21 mouse cellular contexts compared by ENCODE assay signal in genomic region chr19:57201090-57201483, GRCm38 (mm10).
DNase-seq lines count a peak whose midpoint lies in the region; ATAC-seq lines count a peak whose summit lies in the region.
"Had no signal": no experiment of that assay in that cellular context is flagged by ENCODE, and none has a peak within 500 bp of the region (broad histone marks: within the 10 kb centered on the region; RNA-seq: fewer than 3 reads in every experiment).

No protein-coding gene starts in this region.

- no peak overlapping the region; the same call in 1 of the 2 replicates for H3K27ac ChIP-seq in heart, embryonic 11.5 days (ENCODE audit: low read depth, low read length)
- H3K27ac ChIP-seq: embryonic facial prominence, embryonic 15.5 days; forebrain, embryonic 10.5 days; hindbrain, embryonic 15.5 days; limb, embryonic 12.5 days; liver, embryonic 14.5 days; macrophage; midbrain, embryonic 12.5 days had no signal

- H3K36me3 ChIP-seq in heart, embryonic 11.5 days (ENCODE audit: control insufficient read depth, insufficient read depth, low read length): no peaks in the 10 kb centered on the region
- H3K36me3 ChIP-seq: embryonic facial prominence, embryonic 15.5 days; forebrain, embryonic 10.5 days; G1E; hindbrain, embryonic 15.5 days; limb, embryonic 12.5 days; midbrain, embryonic 12.5 days had no signal

- no peak overlapping the region for H3K4me2 ChIP-seq in heart, embryonic 11.5 days
- H3K4me2 ChIP-seq: embryonic facial prominence, embryonic 15.5 days; hindbrain, embryonic 15.5 days; limb, embryonic 12.5 days; midbrain, embryonic 12.5 days had no signal

- H3K4me1 ChIP-seq in heart, embryonic 11.5 days (ENCODE audit: control insufficient read depth, insufficient read depth, low read length): peaks cover 64% of the 10 kb centered on the region

- H3K4me3 ChIP-seq in heart, embryonic 11.5 days (ENCODE audit: low read depth, low read length): no peak overlapping the region
- H3K4me3 ChIP-seq: embryonic facial prominence, embryonic 15.5 days; forebrain, embryonic 10.5 days; hindbrain, embryonic 15.5 days; limb, embryonic 12.5 days; midbrain, embryonic 12.5 days had no signal

- no peak overlapping the region for H3K9ac ChIP-seq in heart, embryonic 11.5 days (ENCODE audit: low read depth, low read length)
- H3K9ac ChIP-seq: embryonic facial prominence, embryonic 15.5 days; hindbrain, embryonic 15.5 days; limb, embryonic 12.5 days; liver, embryonic 14.5 days; midbrain, embryonic 12.5 days had no signal

- ATAC-seq in heart, embryonic 11.5 days (replicated peaks; ENCODE audit: insufficient number of reproducible peaks, low FRiP score, low TSS enrichment): no peak
- ATAC-seq: CD4-positive, CD25-positive, alpha-beta regulatory T cell, adult 4 months had no signal

- H3K9me3 ChIP-seq in heart, embryonic 11.5 days (replicated peaks; ENCODE audit: control insufficient read depth, low read length): no peaks in the 10 kb centered on the region
- H3K9me3 ChIP-seq: embryonic facial prominence, embryonic 15.5 days; forebrain, embryonic 10.5 days; hindbrain, embryonic 15.5 days; limb, embryonic 12.5 days; midbrain, embryonic 12.5 days had no signal

- DNase-seq in adrenal gland, adult 2 months: peak; percentile 51
- no peak for DNase-seq in adrenal gland, adult 18-20 months (ENCODE audit: low spot score in 2 of 2)
- DNase-seq in heart, adult 11 months: peak; percentile 87
- peak; percentile 32 for DNase-seq in kidney, adult 18-20 months
- no peak for DNase-seq in kidney, adult 9 months
- DNase-seq in cerebellum, postnatal 36 days: peak; percentile 59 to 68
- DNase-seq in thymus, postnatal 14 days: no peak
- DNase-seq: embryo, embryonic 11 days; gastrocnemius, postnatal 10 days; layer of hippocampus, adult 9-11 months; right cerebral cortex, postnatal 25 days had no signal

- H3K27me3 ChIP-seq in heart, embryonic 11.5 days (ENCODE audit: control insufficient read depth, insufficient read depth, low read length): no peaks in the 10 kb centered on the region; the same call in 1 of the 2 replicates

- 80% methylated on average over 8 of the region's 8 CpGs for WGBS in heart, embryonic 11.5 days (ENCODE audit: insufficient replicate concordance)

Comparison
In these comparisons a context has a peak if more than half of its experiments do, and no peak if none do; other contexts are left out.
1. DNase-seq: peak in adrenal gland, adult 2 months (single experiment), heart, adult 11 months (single experiment), kidney, adult 18-20 months (single experiment) and cerebellum, postnatal 36 days (2 of 2); none in adrenal gland, adult 18-20 months (0 of 2), kidney, adult 9 months (single experiment) and thymus, postnatal 14 days (single experiment).